Mouse (Mus musculus) E14TG2a.4 (cell line): Measurements from ENCODE around the gene Fitm1.

ENCODE experiments used
- H3K27me3 ChIP-seq: 2 replicates; pipeline ENCODE4 v1.6.1; 2014; ENCODE audit warnings: low read length, control low read depth; ENCODE audit not compliant: insufficient read depth
- H3K36me3 ChIP-seq: 2 replicates; pipeline ENCODE4 v1.6.1; 2014; ENCODE audit warnings: low read length, control low read depth; ENCODE audit not compliant: insufficient read depth
- H3K4me1 ChIP-seq: replicated peaks from 2 replicates; pipeline ENCODE4 v1.6.1; 2014; ENCODE audit warnings: low read depth, low read length, control low read depth
- H3K4me3 ChIP-seq: replicated peaks from 2 replicates; pipeline ENCODE4 v1.5.1; 2014; ENCODE audit warnings: mild to moderate bottlenecking, low read length
- H3K9me3 ChIP-seq: 2 replicates; pipeline ENCODE4 v1.6.1; 2014; ENCODE audit warnings: low read length, control low read depth
- CTCF ChIP-seq: conservative IDR thresholded peaks from 2 replicates; pipeline ENCODE4 v1.5.1; 2014; ENCODE audit warnings: low read length
- NANOG ChIP-seq: IDR thresholded peaks from 2 replicates; pipeline ENCODE4 v1.6.1; 2014; ENCODE audit warnings: borderline replicate concordance, low read length, mixed read lengths
- POU5F1 ChIP-seq: IDR thresholded peaks from 2 replicates; pipeline ENCODE4 v1.6.1; 2014; ENCODE audit warnings: low read length, borderline replicate concordance

The Fitm1 gene

GRCm38 (mm10) chr14:55576376-55576775 lies 959 bp downstream of the Fitm1 start:
- Histone ChIP-seq H3K4me3 (peak overlapping the region; percentile 61), H3K9me3 (no peaks in the 10 kb centered on the region), H3K27me3 (no peaks in the 10 kb centered on the region), H3K4me1 (peaks cover 55% of the 10 kb centered on the region), H3K36me3 (peaks cover 17% of the 10 kb centered on the region)
- no peak for TF ChIP-seq POU5F1
- no peak for TF ChIP-seq NANOG
- no peak for TF ChIP-seq CTCF

DNA sequence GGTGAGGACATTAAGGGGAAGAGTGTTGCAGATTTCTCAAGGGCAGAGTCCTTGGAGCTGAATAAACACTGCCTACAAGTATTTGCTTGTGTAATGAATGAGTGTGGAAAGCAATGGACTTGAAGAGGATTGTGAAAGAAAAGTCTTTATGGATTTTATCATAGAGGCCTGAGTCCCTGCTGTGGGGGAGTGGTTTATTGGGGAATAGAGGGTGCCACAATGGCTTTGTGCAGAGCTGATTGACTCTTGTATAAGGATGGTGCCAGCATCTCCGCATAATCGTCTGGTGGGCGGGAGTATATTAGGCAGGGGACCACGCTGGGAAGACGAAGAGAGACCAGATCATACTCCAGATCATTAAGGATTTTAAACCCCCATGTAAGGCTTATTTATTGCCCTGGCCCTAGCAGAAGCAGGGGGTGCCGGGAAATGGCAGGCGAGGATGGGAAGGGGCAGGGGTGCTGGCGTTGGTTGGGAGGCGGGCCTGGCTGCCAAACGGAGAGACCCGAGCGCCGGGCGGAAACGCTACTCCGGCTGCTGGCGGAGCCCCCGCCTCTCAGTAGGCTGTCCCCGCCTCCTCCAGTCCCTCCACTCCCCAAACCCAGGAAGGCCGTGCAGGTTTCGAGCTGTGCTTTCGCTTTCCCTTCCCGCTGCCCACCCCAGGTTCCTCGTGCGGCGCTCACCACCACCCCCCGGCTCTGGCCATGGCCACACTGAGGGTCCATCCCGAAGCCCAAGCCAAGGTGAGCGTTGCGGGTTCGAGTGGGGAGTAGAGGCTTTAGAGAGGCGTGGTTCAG lies 2.7 kb downstream of the Fitm1 start, which contains the start of gene Psme1:
Psme1 (plus strand) TSS at position 253 of the 797 bp plus-strand sequence.
- Histone ChIP-seq H3K9me3 (no peaks in the 10 kb centered on the region), H3K4me3 (peak within 1 kb of the TSS; percentile 88), H3K36me3 (peaks cover 24% of the 10 kb centered on the region), H3K4me1 (peaks cover 63% of the 10 kb centered on the region), H3K27me3 (no peaks in the 10 kb centered on the region)
- TF ChIP-seq CTCF, result no peak

DNA sequence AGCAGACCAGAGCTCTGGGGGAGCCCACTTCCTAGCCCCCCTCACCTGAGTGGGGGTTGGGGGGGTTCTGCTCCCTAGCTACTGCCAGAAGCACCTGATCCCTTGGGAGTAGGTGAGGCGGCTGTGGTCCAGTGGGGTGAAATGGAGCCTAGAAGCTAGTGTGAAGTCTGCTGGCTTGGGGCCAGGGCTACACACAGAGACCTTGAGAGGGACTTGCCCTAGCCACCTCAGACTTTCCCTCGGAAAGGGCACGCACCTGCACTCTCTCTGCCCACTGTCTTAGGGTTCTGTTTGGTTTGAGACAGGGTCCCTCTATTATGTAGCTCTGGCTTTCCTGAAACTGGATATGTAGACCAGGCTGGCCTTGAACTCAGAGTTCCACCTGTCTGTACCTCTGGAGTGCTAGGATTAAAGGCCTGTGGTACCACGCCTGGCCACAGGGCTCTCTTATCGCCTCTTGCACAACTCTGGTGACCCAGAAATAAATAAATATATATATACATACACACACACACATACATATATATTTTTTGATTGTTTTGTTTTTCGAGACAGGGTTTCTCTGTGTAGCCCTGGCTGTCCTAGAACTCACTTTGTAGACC lies 3.4 kb downstream of the Fitm1 start:
- Histone ChIP-seq H3K4me3 (peak overlapping the region; percentile 88), H3K9me3 (no peaks in the 10 kb centered on the region), H3K36me3 (peaks cover 24% of the 10 kb centered on the region), H3K4me1 (peaks cover 63% of the 10 kb centered on the region), H3K27me3 (no peaks in the 10 kb centered on the region)
- TF ChIP-seq NANOG (no peak), CTCF (no peak), POU5F1 (no peak)

DNA sequence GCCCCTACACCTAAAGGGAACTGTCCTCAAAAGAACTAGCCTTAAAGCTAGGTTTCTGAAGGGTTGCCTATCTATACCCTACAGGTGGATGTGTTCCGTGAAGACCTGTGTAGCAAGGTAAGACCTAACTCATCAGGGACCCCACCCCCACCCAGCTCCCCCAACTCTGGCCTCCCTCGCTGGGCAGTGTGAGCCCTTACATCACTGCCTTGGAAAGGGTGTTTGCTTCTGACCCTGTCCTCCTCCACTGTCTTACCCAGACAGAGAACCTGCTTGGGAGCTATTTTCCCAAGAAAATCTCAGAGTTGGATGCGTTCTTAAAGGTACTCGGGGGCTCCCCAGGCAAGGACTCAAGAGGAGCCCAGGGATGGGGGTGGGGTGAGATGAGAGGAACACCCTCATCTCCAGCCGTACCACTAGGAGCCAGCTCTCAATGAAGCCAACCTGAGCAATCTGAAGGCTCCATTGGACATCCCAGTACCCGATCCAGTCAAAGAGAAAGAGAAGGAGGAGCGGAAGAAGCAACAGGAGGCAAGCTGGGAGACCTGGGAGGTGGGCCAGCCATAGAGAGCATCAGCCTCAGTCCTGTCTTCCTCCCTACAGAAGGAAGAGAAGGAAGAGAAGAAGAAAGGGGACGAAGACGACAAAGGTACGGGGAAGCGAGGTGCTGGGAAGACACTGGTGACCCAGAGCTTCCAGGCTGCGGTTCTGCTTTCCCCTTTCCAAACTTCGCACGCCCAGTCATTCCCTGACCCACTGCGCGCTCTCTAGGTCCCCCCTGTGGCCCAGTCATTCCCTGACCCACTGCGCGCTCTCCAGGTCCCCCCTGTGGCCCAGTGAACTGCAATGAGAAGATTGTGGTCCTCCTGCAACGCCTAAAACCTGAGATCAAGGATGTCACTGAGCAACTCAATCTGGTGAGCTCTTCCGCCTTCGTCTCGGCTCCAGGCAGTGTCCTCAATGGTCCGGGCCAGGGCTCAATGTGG lies 4.4 kb downstream of the Fitm1 start:
- peaks cover 24% of the 10 kb centered on the region for H3K36me3 ChIP-seq
- H3K27me3 ChIP-seq, result peaks cover 5% of the 10 kb centered on the region
- peaks cover 70% of the 10 kb centered on the region for H3K4me1 ChIP-seq
- no peaks in the 10 kb centered on the region for H3K9me3 ChIP-seq
- TF ChIP-seq CTCF (no peak), NANOG (no peak), POU5F1 (no peak)
- peak overlapping the region; percentile 13; the same call in 1 of the 2 replicates for H3K4me3 ChIP-seq

DNA sequence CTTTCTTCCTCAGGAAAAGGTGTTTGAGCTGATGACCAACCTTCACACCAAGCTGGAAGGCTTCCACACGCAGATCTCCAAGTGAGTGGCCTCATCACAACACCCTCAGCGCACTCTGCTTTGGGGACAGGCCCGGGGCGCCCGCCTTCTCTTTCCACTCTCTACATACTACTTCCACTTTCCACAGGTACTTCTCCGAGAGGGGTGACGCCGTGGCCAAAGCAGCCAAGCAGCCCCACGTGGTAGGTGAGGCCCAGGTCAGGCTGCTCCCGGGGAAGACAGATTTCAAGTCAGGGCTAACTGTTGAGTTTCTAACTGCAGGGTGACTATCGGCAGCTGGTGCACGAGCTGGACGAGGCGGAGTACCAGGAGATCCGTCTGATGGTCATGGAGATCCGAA lies 5.3 kb downstream of the Fitm1 start:
- Histone ChIP-seq H3K4me3 (no peak overlapping the region), H3K9me3 (no peaks in the 10 kb centered on the region), H3K36me3 (peaks cover 24% of the 10 kb centered on the region), H3K4me1 (peaks cover 71% of the 10 kb centered on the region), H3K27me3 (peaks cover 5% of the 10 kb centered on the region)
- TF ChIP-seq NANOG (no peak), CTCF (no peak), POU5F1 (no peak)

DNA sequence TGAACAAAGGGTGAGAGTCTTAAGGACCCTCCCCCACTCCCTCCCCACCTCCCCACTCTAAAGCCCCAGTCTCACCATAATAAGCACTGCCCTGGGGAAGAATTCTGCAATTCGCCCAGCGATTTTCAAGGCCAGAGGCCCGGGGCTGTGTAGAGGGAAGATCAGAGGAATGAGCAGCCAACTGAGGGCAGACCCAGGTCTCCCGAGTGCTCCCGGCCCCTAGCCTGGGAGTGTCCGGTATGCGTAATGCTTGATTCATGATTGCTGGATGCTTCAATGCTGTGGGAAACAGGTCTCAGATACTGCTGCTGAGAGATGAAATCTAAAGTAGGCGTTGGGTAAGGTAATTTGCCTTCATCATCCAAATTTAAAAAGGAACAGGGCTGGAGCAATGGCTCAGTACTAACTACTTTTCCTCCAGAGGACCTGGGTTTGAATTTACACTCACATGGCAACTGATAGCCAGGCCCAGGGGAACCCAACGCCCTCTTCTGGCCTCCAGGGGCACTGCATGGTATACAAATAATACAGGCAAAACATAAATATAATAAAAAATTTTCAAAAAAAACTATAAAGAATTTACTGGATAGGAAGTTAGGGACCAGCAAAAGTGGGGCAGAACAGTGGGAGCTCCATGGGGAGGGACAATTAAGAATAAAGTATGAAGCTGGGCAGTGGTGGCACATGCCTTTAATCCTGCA lies 6.7 kb downstream of the Fitm1 start:
- no peak overlapping the region for H3K4me3 ChIP-seq
- TF ChIP-seq NANOG (no peak), CTCF (peak; percentile 75)
- H3K36me3 ChIP-seq, result peaks cover 27% of the 10 kb centered on the region
- H3K4me1 ChIP-seq, result peaks cover 66% of the 10 kb centered on the region
- H3K27me3 ChIP-seq, result peaks cover 5% of the 10 kb centered on the region
- H3K9me3 ChIP-seq, result no peaks in the 10 kb centered on the region

DNA sequence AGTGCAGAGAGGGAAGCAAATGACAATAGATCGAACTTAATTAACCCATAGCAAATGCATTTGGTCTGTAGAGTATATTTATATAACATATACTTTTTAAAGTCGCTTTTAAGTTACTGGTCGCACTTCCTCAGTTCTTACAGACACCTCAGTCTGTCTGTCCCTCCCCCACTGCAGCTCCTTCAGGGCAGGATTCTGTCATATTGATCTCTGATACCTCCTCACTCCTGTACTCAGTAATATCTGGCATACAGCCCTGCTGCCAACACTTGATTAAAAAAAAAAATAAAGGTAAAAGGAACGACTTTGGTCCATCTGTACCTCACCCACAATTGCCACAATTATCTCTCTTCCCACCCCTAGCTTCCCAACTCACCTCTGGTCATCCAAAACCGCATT lies 8.9 kb downstream of the Fitm1 start:
- peaks cover 43% of the 10 kb centered on the region for H3K36me3 ChIP-seq
- TF ChIP-seq POU5F1, result no peak
- TF ChIP-seq NANOG, result no peak
- no peak for TF ChIP-seq CTCF
- peaks cover 62% of the 10 kb centered on the region for H3K4me1 ChIP-seq
- H3K9me3 ChIP-seq, result no peaks in the 10 kb centered on the region
- H3K4me3 ChIP-seq, result peak overlapping the region; percentile 85
- peaks cover 5% of the 10 kb centered on the region for H3K27me3 ChIP-seq
